Mouse (Mus musculus) layer of hippocampus, adult 11-12 months (tissue): ENCODE measurements around the gene Fam136a.
"Not testable (repeated sequence)": the region's sequence is repeated elsewhere in the genome, so short reads cannot be mapped to it uniquely, and the experiment has no call there.

Experiments used
- DNase-seq: peaks from one replicate; pipeline ENCODE4 v3.0.0; 2022; ENCODE audit warnings: low spot score

Fam136a gene

DNA sequence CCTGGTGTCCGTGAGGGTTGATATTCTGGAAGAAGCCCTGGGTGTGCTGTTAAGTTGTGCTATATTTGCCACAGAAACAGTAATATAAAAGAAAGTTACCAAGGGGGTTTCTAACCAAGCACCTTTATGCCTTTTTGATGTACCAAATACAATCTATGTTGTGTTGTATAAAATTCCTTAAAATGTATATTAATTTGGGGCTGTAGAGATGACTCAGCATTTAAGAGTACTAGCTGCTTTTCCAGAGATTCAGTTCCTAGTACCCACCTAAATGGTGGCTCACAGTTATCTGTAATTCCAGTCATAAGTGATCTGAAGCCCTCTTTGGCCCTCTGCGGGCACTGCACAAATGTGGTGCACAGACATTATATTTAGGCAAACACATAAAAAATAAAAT lies 1.4 kb downstream of the Fam136a start:
- DNase-seq: no peak

DNA sequence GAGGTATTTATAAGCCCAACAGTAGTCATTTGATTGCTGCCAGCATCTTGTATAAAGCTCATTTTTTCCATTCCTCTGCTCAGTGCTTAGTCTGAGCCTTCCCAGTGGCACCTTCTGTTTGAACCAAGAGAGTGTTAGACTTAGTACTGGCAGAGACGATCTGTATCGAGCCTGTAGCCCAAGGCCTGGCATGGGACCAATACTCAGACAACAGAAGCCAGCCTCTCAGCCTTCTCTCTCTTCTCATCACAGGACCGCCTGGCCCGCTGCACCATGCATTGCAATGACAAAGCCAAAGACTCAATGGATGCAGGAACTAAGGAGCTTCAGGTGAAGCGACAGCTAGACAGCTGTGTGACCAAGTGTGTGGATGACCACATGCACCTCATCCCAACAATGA lies 3.0 kb downstream of the Fam136a start:
- DNase-seq: no peak

DNA sequence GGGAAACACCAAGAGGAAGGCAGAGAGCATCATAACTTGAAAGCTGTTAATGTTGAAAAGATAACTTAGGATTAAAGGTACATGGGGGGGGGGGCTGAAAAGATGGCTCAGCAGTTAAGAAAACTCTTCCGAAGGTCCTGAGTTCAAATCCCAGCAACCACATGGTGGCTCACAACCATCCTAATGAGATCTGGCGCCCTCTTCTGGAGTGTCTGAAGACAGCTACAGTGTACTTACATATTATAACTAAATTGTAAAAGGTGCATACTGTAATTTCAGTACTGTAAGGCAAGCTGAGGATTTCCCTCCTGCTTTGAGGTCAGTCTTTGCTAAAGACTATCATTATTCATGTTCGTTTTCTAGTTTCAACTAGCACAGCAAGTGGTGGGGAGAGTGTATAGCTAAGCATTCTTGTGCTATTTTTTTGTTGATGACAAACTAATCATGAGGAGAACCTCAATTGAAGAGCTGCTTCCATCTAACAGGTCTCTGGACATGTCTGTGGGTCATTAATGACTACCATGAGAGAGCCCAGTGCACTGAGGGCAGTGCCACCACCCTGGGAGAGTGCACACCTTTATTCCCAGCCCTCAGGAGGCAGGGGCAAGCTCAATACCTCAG lies 4.8 kb downstream of the Fam136a start:
- DNase-seq: no peak

DNA sequence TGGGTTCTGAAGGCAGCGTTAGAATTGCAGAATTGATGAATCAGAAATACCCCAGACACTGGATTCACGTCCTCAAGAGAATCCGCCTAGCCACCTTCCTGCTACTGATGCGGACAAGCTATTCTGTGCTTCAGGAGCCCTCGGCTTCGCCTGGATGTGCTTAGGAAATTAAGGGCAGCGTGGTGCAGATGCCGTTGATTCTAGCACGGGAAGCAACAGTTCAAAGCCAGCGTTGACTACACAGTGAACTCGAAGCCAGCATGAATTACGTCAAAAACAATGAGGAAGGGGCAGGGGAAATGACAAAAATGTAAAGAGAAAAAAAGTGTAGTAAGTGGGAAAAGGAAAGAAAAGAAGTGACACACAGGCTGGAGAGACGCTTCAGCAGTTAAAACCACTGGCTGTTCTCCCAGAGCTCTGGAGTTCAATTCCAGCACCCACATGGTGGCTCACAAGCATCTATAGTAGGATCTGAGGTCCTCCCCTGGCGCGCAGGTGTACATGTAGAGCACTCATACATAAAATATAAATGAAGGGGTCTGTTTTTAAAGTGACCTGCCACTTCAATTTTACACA lies 5.4 kb downstream of the Fam136a start, which contains the start of gene Snrpg:
TSS of gene Snrpg (plus strand) at position 541 of the 576 bp plus-strand sequence.
- no peak for DNase-seq

DNA sequence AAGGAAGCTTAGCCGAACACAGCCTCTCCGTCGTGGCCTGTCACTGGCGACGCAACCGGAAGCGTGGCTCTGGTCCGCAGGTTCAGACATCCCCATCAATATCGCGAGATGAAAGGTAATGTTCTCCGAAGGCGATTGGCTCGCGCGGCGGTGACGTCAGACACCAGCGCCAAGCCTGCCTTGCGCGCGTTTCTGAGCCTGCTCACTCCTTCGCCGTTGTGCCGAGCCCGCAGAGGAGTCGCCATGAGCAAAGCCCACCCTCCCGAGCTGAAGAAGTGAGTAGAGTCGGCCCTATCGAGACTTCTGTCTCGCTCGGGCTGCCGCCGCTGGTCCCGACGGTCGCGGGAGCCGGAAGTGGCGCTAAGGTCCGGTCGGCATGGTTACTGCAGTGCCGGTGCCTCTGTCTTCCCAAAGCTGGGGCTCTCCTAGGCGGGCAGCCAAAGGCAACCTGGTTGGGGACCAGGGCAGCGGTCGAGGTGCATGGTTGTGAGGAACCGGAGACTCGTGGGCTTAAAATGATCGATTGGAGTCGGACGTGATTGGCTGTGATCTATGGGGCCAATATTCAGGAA lies 6.0 kb downstream of the Fam136a start:
- peak; percentile 96 for DNase-seq

DNA sequence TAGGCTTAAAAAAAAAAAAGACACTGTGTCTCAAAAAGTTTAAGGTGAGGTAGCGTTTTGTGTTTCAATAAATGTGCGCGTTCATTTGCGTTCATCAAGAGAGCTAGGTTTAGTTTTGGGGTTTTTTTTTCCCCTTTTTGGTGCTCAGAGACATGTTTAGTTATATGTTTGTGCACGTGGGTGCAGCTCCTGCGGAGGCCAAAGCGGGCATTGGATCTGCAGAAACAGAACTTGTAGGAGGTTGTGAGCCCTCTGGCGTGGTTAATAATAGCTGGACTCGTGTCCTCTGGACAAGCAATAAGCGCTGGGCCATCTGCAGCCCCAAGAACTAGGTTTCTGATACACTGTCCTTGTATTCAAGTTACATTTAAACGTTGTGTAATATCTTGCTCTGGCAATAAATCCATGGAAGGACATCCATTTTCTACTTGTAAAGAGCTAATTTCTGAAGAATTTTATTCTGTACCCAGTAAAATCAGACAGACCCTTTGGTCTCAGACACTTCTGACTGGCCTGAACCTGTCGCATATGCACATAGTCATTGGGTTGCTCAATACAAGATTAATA lies 6.6 kb downstream of the Fam136a start:
- DNase-seq: no peak

DNA sequence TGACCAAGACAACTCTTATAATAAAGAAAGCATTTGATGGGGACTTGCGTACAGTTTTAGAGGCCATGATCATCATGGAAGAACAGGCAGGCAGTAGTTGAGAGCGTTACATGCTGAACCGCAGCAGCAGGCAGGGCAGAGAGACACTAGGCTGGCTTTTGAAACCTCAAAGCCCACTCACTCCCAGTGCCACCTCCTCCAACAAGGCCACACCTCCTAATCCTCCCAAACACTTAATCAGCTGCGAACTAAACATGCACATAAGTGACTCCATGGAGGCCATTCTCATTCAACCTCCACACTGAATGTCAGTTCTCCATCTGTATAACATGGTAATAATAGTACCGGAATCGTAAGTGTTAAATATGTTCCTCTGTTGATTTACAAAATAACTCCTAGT lies 8.1 kb downstream of the Fam136a start:
- no peak for DNase-seq

DNA sequence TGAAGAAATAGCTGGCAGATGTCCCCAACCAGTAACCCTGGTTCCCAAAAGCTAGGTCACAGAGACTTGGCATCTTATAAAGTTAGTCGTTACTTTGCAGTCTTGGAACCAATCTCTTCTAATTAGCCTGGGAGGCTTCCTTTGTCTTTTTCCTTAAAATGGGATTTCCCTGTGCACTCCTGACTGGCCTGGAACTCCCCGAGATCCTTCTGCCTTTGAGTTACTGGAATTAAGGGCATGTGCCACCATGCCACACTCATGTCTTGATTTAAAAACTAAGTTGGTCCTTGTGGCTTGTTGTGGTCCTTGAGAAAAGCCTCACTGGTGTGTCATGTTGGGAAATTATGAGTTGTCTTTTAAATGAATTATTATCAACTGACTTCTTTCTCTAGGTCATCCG lies 12.9 kb downstream of the Fam136a start:
- DNase-seq: no peak

DNA sequence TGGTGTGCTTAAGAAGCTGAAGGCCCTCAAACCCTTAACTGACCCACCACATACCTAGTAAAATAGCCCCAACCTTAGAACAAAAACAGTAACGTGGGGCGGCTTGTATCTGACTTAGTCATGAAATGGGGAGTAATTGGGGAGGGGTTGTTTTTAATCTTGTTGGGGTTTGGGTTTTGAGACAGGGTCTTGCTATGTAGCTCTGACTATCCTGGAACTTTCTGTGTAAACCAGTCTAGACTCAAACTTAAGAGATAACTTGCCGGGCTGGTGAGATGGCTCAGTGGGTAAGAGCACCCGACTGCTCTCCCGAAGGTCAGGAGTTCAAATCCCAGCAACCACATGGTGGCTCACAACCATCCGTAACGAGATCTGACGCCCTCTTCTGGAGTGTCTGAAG lies 14.7 kb downstream of the Fam136a start:
- not testable (repeated sequence) for DNase-seq

DNA sequence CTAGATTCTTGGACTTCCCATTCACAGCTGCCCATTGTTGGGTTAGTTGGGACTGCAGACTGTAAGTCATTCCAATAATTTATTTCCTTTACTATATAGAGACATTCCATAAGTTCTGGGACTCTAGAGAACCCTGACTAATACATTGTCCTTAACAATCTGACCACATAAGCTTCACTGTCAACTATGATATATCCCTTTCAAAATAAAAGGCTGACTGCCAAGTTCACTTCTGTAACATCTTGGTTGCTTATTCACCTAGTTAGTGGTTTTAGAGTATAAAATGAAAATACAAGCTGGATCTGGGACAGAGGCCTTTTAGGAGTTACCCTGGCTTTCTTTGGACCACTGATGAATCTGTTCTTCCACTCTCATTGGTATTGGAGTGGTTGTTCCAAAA lies 17.1 kb downstream of the Fam136a start:
- no peak for DNase-seq

DNA sequence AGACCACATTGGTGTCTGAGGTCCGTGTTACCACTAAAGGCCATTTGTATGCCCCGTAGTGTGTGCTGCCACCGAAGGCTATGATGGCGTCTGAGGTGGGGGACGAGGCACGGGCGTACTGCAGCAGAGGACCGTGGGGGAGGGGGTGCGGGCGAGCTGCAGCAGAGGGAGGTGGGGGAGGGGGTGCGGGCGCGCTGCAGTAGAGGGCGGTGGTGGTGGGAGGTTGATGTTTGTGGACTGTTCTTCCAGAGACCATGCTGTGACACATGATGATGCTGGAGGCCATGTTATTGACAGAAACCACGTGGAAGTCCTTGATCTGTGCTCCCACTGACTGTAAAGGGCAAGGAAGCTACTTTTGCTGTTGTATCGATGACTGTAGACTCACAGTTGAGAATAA lies 17.9 kb downstream of the Fam136a start:
- DNase-seq: no peak

DNA sequence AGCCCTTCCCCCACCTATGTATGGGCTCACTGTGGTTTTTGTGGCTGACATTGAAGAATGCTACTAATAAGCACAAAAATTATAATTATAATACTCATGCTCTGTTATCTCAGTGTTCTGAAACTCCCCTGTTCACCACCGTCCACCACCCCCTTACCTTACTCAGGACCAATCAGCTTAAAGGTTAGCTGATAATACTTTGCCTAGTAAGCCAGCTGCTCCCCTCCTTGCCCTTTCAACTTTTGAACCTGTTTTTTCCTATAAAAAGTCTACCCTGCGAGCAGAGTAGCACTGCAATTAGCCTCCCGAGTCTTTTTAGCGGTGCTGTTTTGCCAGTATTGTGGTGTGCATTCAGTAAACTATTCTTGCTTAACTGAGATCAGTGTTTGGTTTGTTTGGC lies 19.2 kb downstream of the Fam136a start:
- DNase-seq: no peak

DNA sequence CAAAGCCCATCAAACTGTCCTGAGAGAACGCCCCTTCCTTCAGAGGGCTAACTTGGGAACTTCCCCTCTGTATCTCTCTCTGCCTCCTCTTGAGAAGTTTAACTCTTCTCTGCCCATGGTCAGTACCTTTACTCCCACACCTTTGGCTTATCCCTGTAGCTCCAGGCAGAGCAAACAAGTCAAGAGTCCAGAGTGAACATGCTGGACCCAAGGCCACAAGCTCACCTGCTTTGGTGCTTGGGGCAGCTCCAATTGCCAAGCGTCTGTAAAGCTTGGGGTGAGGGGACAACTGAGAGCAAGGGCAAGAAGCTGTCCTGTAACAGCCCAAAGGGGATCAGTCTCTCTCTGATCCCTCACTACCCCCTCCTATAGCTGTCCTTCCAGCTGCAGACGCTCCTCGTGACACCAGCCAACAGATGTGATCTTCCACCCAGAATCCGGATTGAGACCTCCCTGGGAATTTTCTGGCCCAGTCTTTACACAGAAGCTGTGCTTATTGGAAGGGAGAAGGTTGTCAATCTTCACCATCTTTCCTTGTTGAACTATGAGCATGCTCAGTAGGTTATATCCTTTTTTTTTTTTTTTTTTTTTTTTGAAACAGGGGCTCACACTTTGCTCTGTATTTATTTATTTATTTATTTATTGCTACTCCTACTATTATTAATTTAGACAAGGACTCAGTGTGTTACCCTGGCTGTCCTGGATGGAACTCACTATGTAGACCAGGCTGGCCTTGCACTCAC lies 20.1 kb downstream of the Fam136a start:
- DNase-seq: no peak

DNA sequence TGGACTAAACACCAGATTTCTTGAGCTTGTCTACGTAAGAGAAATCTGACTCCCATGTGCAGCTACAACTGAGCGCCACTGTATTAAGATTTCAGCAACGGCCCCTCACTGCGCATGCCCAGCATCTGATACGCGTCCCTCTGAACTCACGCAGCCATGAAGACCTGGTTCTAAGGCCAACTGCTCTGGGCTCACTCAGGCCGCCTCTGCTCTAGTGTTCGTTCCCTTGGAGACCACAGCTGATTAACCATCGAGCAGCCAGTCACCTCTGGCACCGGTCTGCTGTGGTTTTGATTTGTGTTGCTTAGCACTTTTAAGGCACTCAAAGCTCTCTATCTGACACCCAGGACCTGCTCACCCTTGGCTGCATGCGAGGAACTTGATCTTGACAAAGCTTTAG lies 21.9 kb downstream of the Fam136a start:
- DNase-seq: no peak

DNA sequence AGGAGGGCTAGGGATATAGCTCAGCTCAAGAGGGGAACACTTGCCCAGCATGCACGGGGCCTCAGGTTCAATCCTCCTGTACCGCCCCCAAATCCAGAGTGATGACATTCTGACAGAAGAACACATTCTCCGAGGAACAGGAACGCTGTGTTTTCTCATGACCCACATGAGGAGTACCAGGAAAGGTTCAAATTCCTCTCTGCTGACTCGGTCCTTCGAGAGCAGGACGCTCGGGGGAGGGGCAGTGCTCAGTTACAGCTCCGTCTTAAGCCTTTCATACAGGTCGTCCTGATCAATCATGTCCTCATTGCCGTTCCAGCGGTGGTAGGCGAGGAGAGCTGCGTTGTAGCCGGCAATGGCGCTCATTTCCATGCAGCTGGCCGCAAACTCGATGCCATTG lies 23.0 kb downstream of the Fam136a start:
- no peak for DNase-seq

DNA sequence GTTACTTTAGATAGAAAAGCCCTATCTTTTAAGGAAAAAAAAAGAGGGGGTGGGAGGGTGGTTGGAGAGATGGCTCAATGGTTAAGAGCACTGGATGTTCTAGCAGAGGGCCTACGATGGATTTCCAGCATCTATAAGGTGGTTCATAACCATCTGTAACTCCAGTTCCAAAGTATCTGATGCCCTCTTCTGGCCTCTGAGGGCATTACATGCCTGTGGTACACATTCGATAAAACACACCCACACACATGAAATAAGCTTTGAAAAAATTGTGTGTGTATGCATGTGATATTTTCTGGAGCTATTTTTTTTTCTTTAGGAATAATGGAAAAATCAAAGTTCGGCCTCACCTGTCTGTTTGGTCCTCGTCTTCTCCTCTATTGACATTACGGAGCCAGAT lies 25.9 kb downstream of the Fam136a start:
- no peak for DNase-seq

DNA sequence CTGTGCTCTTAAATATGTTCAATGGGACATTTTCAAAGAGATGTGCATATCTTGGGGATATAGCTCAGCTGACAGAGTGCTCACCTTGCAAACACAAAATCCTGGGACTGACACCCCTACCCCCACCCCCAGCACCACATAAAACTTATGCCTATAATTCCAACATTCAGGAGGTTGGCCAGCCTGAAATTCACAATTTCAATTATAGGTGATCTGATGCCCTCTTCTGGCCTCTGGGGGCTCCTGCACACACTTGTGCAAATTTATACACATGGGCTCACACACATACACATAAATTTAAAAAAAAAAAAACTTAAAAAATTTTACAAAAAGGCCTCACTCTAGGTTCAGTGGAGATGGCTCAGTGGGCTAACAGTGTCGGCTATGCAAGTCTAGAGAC lies 27.7 kb downstream of the Fam136a start:
- no peak for DNase-seq

DNA sequence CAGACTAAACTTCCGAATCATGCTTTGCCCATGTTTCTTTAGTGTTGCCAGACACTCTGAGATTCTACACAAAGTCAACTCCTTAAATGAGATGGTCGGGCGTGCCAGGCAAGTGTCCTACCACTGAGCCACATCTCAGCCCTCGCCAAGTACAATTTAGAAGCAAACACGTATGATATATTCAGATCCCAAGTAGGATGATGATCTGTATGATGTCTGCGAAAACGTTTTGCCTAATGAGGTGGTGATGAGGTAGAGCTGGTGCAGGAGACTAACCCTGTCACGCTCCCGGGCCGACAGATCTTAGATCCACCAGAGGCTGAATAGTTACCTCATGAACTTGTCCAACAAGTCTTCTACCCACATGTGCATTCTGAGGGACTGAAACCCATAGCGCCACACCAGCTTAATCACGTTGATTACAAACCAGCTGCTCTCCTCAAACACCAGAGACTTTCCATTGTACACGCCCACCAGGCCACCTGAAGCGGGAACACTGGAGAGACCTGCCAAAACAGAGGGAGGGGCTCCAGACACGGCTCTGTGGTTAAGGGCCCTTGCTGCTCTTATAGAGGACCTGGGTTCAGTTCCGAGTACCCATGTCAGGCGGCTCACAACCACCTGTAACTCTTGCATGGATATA lies 28.8 kb downstream of the Fam136a start:
- DNase-seq: no peak

DNA sequence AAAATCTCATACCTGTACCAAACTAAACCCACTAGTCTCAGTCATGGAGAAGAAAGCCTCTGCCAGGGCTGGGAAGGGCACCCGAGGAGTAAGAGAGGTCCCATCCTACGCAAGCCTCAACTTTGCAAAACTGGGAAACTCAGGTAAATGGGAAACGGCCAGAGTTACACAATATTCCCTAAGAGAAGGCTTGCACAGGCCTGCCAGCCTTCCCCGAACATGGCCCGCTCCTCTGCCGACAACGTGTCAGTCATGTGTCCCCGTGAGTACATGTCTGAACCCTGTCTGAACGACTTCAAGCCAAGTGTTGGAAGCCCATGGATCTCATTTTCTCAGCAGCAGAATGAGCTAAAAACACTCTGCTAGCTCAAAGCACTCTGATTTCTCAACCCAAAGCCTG lies 29.6 kb downstream of the Fam136a start:
- no peak for DNase-seq

DNA sequence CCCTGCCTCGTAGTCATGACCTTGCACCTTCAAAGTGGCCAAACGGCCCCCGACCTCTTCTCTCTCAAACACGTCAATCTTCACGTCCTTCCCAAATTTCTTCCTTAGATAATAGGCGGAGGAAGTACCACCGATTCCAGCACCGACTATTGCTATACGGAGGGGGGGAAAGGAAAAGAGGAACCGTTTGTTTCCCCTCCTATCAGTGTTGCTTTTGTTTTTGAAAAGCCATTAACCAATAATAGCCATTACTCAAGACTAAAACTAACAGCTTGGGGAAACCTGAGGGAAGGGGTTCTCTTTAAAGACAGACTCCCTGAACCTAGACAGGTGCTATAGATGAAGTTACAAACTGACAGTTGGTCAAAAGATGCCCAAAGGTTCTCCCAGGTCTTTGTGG lies 30.5 kb downstream of the Fam136a start:
- DNase-seq: no peak

DNA sequence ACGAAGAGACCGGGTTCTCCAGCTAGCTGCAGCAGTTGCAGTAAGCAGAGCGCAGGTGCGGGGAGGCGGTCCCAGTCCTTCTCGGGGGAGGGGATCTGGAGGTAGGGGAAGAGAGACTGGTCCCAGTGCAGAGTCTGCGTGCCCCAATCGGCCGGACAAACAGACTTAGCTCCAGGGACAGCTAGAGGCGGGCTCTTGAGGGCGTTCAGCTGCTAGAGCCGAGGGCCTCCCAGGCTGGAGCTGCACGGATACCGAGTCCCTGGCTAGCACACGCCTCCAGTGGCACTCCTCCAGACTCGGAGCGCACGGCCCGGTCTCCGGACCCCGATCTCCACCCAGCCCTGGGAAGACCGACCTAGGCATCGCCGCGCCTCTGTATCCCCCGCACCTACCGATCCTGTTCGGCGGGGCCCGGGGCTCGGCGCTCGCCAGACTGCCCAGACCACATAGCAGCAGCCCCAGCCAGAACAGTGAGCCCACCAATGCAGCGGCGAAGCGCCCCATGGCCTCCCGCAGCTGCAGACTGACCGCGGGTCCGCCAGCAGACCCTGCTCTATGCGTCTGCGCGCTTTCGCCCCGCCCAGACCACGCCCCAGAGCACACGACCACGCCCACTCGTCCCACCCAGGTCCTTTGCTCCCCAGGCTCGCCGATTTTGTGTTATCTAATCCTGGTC lies 31.3 kb downstream of the Fam136a start, which contains the start of gene Pcyox1:
TSS of gene Pcyox1 (minus strand) at position 574 of the 676 bp plus-strand sequence.
- DNase-seq: peak; percentile 88
